Mouse (Mus musculus) MEL (cell line): ENCODE results near the gene Renbp.
A peak's percentile ranks its signal among the peaks of the same experiment; 100 is the strongest.

Source experiments
- EP300 ChIP-seq, 2 experiments: IDR thresholded peaks; 2 replicates each; pipeline ENCODE4 v1.6.1; 2011; ENCODE audit warnings: improper control_type of control experiment in 2 of 2, low read length in 2 of 2, low read depth in 1 of 2, mild to moderate bottlenecking in 1 of 2
- GATA1 ChIP-seq: IDR thresholded peaks from 2 replicates; pipeline ENCODE4 v1.6.1; 2011; ENCODE audit warnings: low read depth, low read length, improper control_type of control experiment
- JUND ChIP-seq: IDR thresholded peaks from 2 replicates; pipeline ENCODE4 v1.6.1; 2011; ENCODE audit warnings: low read depth, mild to moderate bottlenecking, improper control_type of control experiment, low read length
- POLR2A ChIP-seq, 2 experiments: IDR thresholded peaks; 2 replicates each; pipeline ENCODE4 v1.6.1; 2011 to 2012; ENCODE audit warnings: low read length in 2 of 2, mild to moderate bottlenecking in 2 of 2, control low read depth in 1 of 2, improper control_type of control experiment in 1 of 2, low read depth in 1 of 2, moderate library complexity in 1 of 2; ENCODE audit not compliant: control insufficient read depth in 1 of 2, insufficient read depth in 1 of 2, poor library complexity in 1 of 2
- TAL1 ChIP-seq: IDR thresholded peaks from 2 replicates; pipeline ENCODE4 v1.6.1; 2012; ENCODE audit warnings: mild to moderate bottlenecking, inconsistent platforms, low read length, moderate library complexity, mixed read lengths

GRCm38 (mm10) chrX:73965307-73965706, 34.7 kb upstream of the Renbp start:
- TF ChIP-seq GATA1 (no peak), EP300 (IDR thresholded peaks at IDR 0.05; ENCODE audit: low read depth in 1 of 2, low read length in 2 of 2) (peak in 1 of 2 experiments; percentile 36; a peak in 1 of 4 replicates), TAL1 (no peak), JUND (no peak), POLR2A (IDR thresholded peaks at IDR 0.05; ENCODE audit: control insufficient read depth in 1 of 2, insufficient read depth in 1 of 2, low read depth in 1 of 2, low read length in 2 of 2, poor library complexity in 1 of 2) (0 out of 4 replicates have a peak, but pooled peaks of 1 of the 2 experiments have one; percentile 24)
